In genomic region chr7:28393272-28393951, GRCm38 (mm10) we compare ENCODE assay signal across 1 mouse cellular context.
TF ChIP-seq lines count a peak whose summit lies in the region.

No protein-coding gene starts in this region.

TF ChIP-seq in MEL, 35 proteins besides CTCF, POLR2A, EP300 and RAD21:
- no peak for TF ChIP-seq NRF1 (IDR thresholded peaks at IDR 0.05; ENCODE audit: insufficient read depth, low read depth, low read length, poor library complexity, severe bottlenecking)
- TF ChIP-seq POLR2AphosphoS5 (IDR thresholded peaks at IDR 0.05; ENCODE audit: borderline replicate concordance, low read depth, low read length) = no peak
- no peak for TF ChIP-seq MAFK (IDR thresholded peaks at IDR 0.05; ENCODE audit: borderline replicate concordance, low read depth, low read length)
- TF ChIP-seq SIN3A (IDR thresholded peaks at IDR 0.05; ENCODE audit: low read length) = 0 out of 2 replicates have a peak, but pooled peaks have one; percentile 11
TF ChIP-seq in MEL: peak in this region for 1.
